Mouse (Mus musculus): ENCODE data around the gene Tmprss3. TPM values are rescaled to one million over a fixed set of nuclear protein-coding genes. Genes with fewer than 3 reads are reported as not detected.
A peak's percentile ranks its signal among the peaks of the same experiment; 100 is the strongest.

The Tmprss3 gene
- polyA plus RNA-seq, 1 experiment = 0.19 TPM

DNA sequence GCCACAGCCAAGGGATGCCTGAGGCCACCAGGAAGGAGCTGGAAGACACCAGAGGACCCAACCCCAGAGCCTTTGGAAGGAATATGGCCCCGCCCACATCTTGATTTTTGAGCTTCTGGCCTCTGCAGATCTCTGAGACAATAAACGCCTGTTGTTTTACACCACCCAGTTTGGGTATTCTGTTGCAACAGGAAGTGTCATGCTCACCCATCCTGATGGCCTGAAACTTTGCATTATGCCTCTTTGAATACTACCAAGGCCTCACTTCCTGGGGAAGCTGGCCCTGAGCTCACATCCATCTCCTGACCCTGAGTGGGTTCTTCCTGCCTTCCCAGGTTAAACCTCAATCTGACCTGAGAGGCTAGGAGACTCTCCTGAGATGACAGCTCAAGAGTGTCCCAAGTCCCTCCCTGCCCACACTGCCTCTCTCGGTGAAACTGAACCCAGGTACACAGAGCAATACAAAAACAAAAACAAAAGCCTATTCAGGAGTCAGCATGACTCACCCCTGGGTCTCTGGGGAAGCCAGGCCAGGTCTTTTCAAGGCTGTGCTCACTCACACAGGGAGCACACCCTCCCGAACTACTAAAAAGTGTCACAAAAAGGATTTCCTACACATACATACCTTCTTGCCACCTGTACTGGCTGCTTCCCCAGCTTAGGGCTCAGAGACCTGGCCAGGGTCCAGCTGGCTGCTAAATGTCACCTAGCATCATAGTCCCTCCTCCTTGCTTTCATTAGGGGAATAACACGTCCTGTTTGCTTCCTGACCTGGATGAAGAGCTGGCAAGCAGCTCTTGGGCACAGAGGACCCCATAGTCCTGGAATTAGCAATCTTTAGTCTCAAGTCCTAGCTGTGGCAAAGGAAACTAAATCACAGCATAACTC lies 17.5 kb upstream of the Tmprss3 start:
- H3K36me3 ChIP-seq (ENCODE audit: control insufficient read depth, insufficient read depth, low read length) = no peaks in the 10 kb centered on the region; the same call in 1 of the 2 replicates
- peak overlapping the region; percentile 42 for H3K27ac ChIP-seq (ENCODE audit: insufficient read depth, low read length)
- no peak for DNase-seq (ENCODE audit: low read depth in 1 of 2, low spot score in 2 of 2)
- peaks cover 7% of the 10 kb centered on the region; the same call in 1 of the 2 replicates for H3K4me1 ChIP-seq (ENCODE audit: control insufficient read depth, insufficient read depth, insufficient read length)
- H3K27me3 ChIP-seq (ENCODE audit: control insufficient read depth, insufficient read depth, low read length) = no peaks in the 10 kb centered on the region
- H3K4me3 ChIP-seq (ENCODE audit: extremely low read depth, insufficient read depth, insufficient read length) = no peak overlapping the region
- TF ChIP-seq CTCF (IDR thresholded peaks at IDR 0.05; ENCODE audit: extremely low read depth, insufficient read depth, insufficient read length, insufficient replicate concordance) = no peak
- TF ChIP-seq POLR2A (IDR thresholded peaks at IDR 0.05; ENCODE audit: low read depth, low read length) = no peak
- 60% methylated on average over 5 of the region's 5 CpGs for WGBS

DNA sequence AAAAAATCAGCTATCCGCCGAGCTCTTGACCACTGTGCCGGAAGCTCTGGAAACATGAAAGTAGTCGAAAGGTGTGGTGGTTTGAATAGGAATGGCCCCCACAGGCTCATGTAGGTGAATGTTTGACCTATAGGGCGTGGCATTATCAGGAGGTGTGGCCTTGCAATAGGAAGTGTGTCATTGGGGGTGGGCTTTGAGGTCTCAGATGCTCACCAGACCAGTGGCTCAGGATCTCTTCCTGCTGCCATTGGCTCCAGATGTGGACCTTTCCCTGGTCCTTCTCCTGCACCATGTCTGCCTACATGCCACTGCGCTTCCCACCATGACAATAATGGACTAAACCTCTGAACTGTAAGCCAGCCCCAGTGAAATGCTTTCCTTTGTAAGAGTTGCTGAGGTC lies 13.1 kb upstream of the Tmprss3 start:
- WGBS = 94% methylated on average over 6 of the region's 6 CpGs

DNA sequence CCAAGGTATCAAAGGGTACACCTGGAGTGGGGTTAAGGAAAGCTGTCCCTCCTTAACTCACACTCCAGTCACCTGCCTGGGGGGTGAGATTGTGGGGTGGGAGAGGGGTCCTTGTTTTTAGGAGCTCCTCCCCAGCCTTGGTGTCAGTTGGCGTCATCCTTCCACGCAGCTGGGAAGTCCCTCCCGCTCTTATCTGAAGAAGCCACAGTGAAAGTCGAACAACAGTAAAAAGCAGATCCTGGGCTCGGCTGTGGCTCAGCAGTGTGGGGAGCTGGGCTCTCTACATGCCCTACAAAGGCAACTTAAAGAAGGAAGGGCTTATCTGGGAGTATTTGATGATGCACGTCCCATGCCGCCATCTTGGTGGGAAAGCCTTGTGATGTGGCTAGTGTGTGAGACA lies 11.5 kb upstream of the Tmprss3 start:
- no peak overlapping the region for H3K27ac ChIP-seq (ENCODE audit: insufficient read depth, low read length)
- WGBS = 72% methylated on average over 7 of the region's 7 CpGs
- TF ChIP-seq CTCF (IDR thresholded peaks at IDR 0.05; ENCODE audit: extremely low read depth, insufficient read depth, insufficient read length, insufficient replicate concordance) (no peak), POLR2A (IDR thresholded peaks at IDR 0.05; ENCODE audit: low read depth, low read length) (no peak)
- no peaks in the 10 kb centered on the region for H3K27me3 ChIP-seq (ENCODE audit: control insufficient read depth, insufficient read depth, low read length)
- H3K36me3 ChIP-seq (ENCODE audit: control insufficient read depth, insufficient read depth, low read length) = no peaks in the 10 kb centered on the region; the same call in 1 of the 2 replicates
- DNase-seq (ENCODE audit: low read depth in 1 of 2, low spot score in 2 of 2) = no peak
- H3K4me3 ChIP-seq (ENCODE audit: extremely low read depth, insufficient read depth, insufficient read length) = no peak overlapping the region
- H3K4me1 ChIP-seq (ENCODE audit: control insufficient read depth, insufficient read depth, insufficient read length) = peaks cover 6% of the 10 kb centered on the region; the same call in 1 of the 2 replicates

More for the DNA sequence above, 13.1 kb upstream of the Tmprss3 start:
- TF ChIP-seq CTCF (IDR thresholded peaks at IDR 0.05; ENCODE audit: extremely low read depth, insufficient read depth, insufficient read length, insufficient replicate concordance) = no peak
- no peak for TF ChIP-seq POLR2A (IDR thresholded peaks at IDR 0.05; ENCODE audit: low read depth, low read length)
- no peak for DNase-seq (ENCODE audit: low read depth in 1 of 2, low spot score in 2 of 2)
- Histone ChIP-seq H3K4me3 (ENCODE audit: extremely low read depth, insufficient read depth, insufficient read length) (no peak overlapping the region), H3K4me1 (ENCODE audit: control insufficient read depth, insufficient read depth, insufficient read length) (peaks cover 10% of the 10 kb centered on the region; the same call in 1 of the 2 replicates), H3K27me3 (ENCODE audit: control insufficient read depth, insufficient read depth, low read length) (no peaks in the 10 kb centered on the region), H3K27ac (ENCODE audit: insufficient read depth, low read length) (no peak overlapping the region), H3K36me3 (ENCODE audit: control insufficient read depth, insufficient read depth, low read length) (no peaks in the 10 kb centered on the region; the same call in 1 of the 2 replicates)

DNA sequence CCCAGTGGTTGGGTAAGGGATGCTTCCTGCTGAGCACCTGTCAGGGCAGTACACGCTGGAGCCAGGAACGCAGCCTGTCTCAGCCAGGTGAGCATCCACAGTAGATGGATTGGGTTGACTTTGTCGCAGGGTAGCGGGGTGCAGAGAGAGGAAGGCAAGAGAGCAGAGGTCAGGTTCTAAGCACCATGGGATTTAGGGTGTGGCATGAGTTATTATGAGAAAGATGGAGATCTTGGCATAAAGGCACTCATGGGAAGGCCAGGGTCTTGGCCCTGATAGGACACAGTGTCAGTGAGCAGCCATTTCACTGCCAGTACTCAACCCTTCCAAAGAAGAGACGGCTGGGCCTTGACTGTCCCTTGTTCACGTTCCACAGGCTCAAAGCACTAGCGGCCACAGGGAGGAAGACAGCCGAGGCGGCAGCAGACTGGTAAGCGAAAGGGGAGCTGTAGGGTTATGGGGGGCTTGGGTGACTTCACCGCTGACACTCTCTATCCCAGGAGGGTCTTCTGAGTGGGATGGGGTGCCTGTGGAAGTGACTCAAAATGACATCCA lies 10.7 kb upstream of the Tmprss3 start:
- Histone ChIP-seq H3K27ac (ENCODE audit: insufficient read depth, low read length) (peak overlapping the region; percentile 2; the same call in 1 of the 2 replicates), H3K36me3 (ENCODE audit: control insufficient read depth, insufficient read depth, low read length) (no peaks in the 10 kb centered on the region; the same call in 1 of the 2 replicates), H3K4me1 (ENCODE audit: control insufficient read depth, insufficient read depth, insufficient read length) (peaks cover 6% of the 10 kb centered on the region; the same call in 1 of the 2 replicates), H3K27me3 (ENCODE audit: control insufficient read depth, insufficient read depth, low read length) (no peaks in the 10 kb centered on the region), H3K4me3 (ENCODE audit: extremely low read depth, insufficient read depth, insufficient read length) (peak overlapping the region; percentile 65)
- 77% methylated on average over 11 of the region's 11 CpGs for WGBS
- DNase-seq (ENCODE audit: low read depth in 1 of 2, low spot score in 2 of 2) = no peak
- TF ChIP-seq POLR2A (IDR thresholded peaks at IDR 0.05; ENCODE audit: low read depth, low read length) (no peak), CTCF (IDR thresholded peaks at IDR 0.05; ENCODE audit: extremely low read depth, insufficient read depth, insufficient read length, insufficient replicate concordance) (no peak)

DNA sequence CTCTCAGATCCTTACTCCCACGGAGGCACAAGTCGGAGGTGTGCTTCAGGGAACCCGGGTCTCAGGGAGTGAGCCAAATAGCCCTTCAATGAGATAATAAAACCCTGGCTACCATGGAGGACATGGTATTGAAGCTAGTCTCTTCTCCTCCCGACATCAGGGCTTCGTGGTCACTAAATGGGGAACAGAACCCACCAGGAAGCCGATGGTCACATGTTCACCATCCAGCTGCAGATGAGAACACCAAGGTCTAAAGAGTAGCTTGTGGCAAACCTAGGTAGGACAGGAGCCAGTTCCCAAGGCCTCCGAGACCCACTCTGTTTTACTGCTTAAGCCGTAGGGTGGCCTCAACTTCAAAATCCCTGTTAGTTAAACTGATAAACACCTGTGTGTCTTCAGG lies 9.9 kb upstream of the Tmprss3 start:
- H3K4me3 ChIP-seq (ENCODE audit: extremely low read depth, insufficient read depth, insufficient read length) = peak overlapping the region; percentile 65
- peak overlapping the region; percentile 93 for H3K27ac ChIP-seq (ENCODE audit: insufficient read depth, low read length)
- peaks cover 6% of the 10 kb centered on the region; the same call in 1 of the 2 replicates for H3K4me1 ChIP-seq (ENCODE audit: control insufficient read depth, insufficient read depth, insufficient read length)
- WGBS = 33% methylated on average over 8 of the region's 8 CpGs
- H3K36me3 ChIP-seq (ENCODE audit: control insufficient read depth, insufficient read depth, low read length) = no peaks in the 10 kb centered on the region
- no peaks in the 10 kb centered on the region for H3K27me3 ChIP-seq (ENCODE audit: control insufficient read depth, insufficient read depth, low read length)
- TF ChIP-seq CTCF (IDR thresholded peaks at IDR 0.05; ENCODE audit: extremely low read depth, insufficient read depth, insufficient read length, insufficient replicate concordance) (no peak), POLR2A (IDR thresholded peaks at IDR 0.05; ENCODE audit: low read depth, low read length) (no peak)
- no peak for DNase-seq (ENCODE audit: low read depth in 1 of 2, low spot score in 2 of 2)

DNA sequence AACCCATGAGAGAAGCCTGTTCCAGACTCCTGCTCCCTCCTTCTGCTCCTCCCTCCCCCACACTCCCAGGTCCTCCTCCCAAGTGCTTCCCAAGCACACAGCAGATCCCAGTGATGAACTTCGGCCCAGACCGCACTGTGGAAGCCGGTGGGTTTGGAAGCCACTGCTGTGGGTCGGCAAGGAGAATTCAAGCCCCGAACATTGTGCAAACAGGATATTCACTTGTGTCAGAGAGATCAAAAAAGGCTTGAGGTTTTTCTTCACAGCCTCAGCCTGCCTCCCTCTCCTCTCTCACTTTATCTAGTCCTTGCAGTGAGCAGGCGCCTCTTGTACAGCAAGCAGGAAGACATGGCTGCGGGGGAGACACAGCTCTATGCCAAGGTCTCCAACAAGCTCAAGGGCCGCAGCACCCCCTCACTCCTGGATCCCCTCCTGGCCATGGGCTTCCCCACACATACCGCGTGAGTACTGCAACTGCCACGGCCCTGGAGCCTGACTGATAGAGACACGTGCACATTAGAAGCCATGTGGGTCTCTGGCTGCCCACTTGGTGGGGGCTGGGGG lies 9.1 kb upstream of the Tmprss3 start, which contains the start of gene Ubash3a:
Ubash3a (plus strand) TSS at position 103 of the 564 bp plus-strand sequence.
- TF ChIP-seq POLR2A (IDR thresholded peaks at IDR 0.05; ENCODE audit: low read depth, low read length) (peak; percentile 3; the same call in 1 of the 2 replicates), CTCF (IDR thresholded peaks at IDR 0.05; ENCODE audit: extremely low read depth, insufficient read depth, insufficient read length, insufficient replicate concordance) (no peak)
- WGBS = 8% methylated on average over 11 of the region's 12 CpGs
- H3K27ac ChIP-seq (ENCODE audit: insufficient read depth, low read length) = peak within 1 kb of the TSS; percentile 93
- H3K4me1 ChIP-seq (ENCODE audit: control insufficient read depth, insufficient read depth, insufficient read length) = peaks cover 6% of the 10 kb centered on the region; the same call in 1 of the 2 replicates
- H3K27me3 ChIP-seq (ENCODE audit: control insufficient read depth, insufficient read depth, low read length) = no peaks in the 10 kb centered on the region
- H3K4me3 ChIP-seq (ENCODE audit: extremely low read depth, insufficient read depth, insufficient read length) = peak within 1 kb of the TSS; percentile 65
- peak in 1 of 2 experiments; percentile 35 for DNase-seq (ENCODE audit: low read depth in 1 of 2, low spot score in 2 of 2)
- H3K36me3 ChIP-seq (ENCODE audit: control insufficient read depth, insufficient read depth, low read length) = no peaks in the 10 kb centered on the region

Measured in spleen, adult 2 months (tissue).